Mouse (Mus musculus): ENCODE results near the gene Gm10666. TPM values are rescaled to one million over a fixed set of nuclear protein-coding genes. Genes with fewer than 3 reads are reported as not detected.
"Not testable (repeated sequence)": the region's sequence is repeated elsewhere in the genome, so short reads cannot be mapped to it uniquely, and the experiment has no call there.

The Gm10666 gene
- not detected for total RNA-seq (2021)

DNA sequence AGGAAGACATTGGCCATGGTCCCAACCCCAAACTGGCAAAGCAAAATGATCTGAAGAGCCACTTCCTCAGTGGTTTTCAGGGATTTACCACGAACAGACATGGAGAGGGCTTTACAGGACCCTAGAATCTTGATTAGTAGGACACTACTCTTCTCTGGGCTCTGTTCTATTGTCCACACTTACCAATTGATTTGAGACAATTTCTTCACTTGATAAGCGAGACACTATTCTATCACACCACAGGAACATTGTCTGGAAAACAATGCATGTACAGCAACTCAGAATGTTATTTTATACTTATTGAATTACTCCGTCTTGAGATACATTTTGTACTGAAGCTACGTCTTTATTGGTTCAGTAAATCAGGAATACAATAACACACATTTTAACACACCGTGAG, at the start of gene Gm10666:
Gene Gm10666, minus strand, starts transcription at position 101 of the 400 bp plus-strand sequence.
- intact Hi-C loops (cut with DNase I); DNase-seq (ENCODE audit: low spot score in 2 of 2): not testable (repeated sequence)

DNA sequence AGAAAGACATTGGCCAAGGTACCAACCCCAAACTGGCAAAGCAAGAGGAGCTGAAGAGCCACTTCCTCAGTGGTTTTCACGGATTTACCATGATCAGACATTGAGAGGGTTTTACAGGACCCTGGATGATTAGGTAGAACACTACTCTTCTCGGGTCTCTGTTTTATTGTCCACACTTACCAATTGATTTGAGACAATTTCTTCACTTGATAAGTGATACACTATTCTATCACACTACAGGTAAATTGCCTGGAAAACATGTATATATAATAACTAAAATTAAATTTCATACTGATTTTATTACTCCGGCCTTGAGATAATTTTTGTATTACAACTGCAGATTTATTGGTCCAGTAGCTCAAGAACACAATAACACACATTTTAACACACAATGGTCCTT, 29.4 kb upstream of the Gm10666 start, which contains the start of gene Vmn1r142:
Gene Vmn1r142, minus strand, starts transcription at position 101 of the 400 bp plus-strand sequence.
- DNase-seq (ENCODE audit: low spot score in 2 of 2); intact Hi-C loops (cut with DNase I): not testable (repeated sequence)

DNA sequence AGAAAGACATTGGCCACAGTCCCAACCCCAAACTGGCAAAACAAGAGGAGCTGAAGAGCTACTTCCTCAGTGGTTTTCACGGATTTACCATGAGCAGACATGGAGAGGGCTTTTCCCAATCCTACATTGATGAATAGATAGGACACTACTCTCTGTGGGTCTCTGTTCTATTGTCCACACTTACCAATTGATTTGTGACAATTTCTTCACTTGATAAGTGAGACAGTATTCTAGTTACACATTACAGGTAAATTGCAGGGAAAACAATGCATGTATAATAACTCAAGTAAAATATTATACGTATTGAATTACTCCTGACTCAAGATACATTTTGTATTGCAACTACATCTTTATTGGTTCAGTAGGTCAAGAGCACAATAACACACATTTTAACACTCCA, 16.4 kb downstream of the Gm10666 start, which contains the start of gene Gm16451:
Gene Gm16451, minus strand, starts transcription at position 101 of the 400 bp plus-strand sequence.
- intact Hi-C loops (cut with DNase I); DNase-seq (ENCODE audit: low spot score in 2 of 2): not testable (repeated sequence)

Other genes starting within 250 kb of the Gm10666 start
- gene Gm5891, start 213.4 kb downstream of the Gm10666 start, total RNA-seq (2021): not detected
- gene Vmn1r137, start 140.2 kb downstream of the Gm10666 start, total RNA-seq (2021): not detected
- gene Vmn1r138, start 105.8 kb downstream of the Gm10666 start, total RNA-seq (2021): not detected
- not detected for gene Gm6176, start 78.4 kb downstream of the Gm10666 start, total RNA-seq (2021)
- gene Vmn1r139, start 65.7 kb downstream of the Gm10666 start, total RNA-seq (2021): not detected
- not detected for gene Gm16451, start 16.5 kb downstream of the Gm10666 start, total RNA-seq (2021)
- gene Vmn1r142, start 29.3 kb upstream of the Gm10666 start, total RNA-seq (2021): not detected
- not detected for gene Vmn1r143, start 54.6 kb upstream of the Gm10666 start, total RNA-seq (2021)
- gene Gm8653, start 66.5 kb upstream of the Gm10666 start, total RNA-seq (2021): not detected
- not detected for gene Gm8453, start 94.7 kb upstream of the Gm10666 start, total RNA-seq (2021)
- gene Gm4187, start 195.0 kb upstream of the Gm10666 start, total RNA-seq (2021): not detected
- not detected for gene Gm8660, start 236.3 kb upstream of the Gm10666 start, total RNA-seq (2021)